Mouse (Mus musculus) thymus, postnatal 14 days (tissue): Measurements from ENCODE around the gene Mettl16.

ENCODE experiments used
- DNase-seq: peaks from one replicate; pipeline ENCODE4 v3.0.0; 2021

Gene Mettl16

GRCm38 (mm10) chr11:74850998-74851661, 80.5 kb downstream of the Mettl16 start:
- DNase-seq = no peak

GRCm38 (mm10) chr11:74857756-74858155, 87.1 kb downstream of the Mettl16 start:
- DNase-seq = no peak

- no peak for DNase-seq
These were observed 91.5 kb downstream of the Mettl16 start for GRCm38 (mm10) chr11:74862129-74862528.

- no peak for DNase-seq
These were observed 92.8 kb downstream of the Mettl16 start for GRCm38 (mm10) chr11:74863471-74863870.

GRCm38 (mm10) chr11:74864421-74864820, 93.8 kb downstream of the Mettl16 start:
- DNase-seq = no peak

GRCm38 (mm10) chr11:74865252-74865651, 94.6 kb downstream of the Mettl16 start:
- DNase-seq = no peak

- DNase-seq = no peak
These were observed 96.0 kb downstream of the Mettl16 start for GRCm38 (mm10) chr11:74866640-74867039.

- DNase-seq = no peak
These were observed 96.6 kb downstream of the Mettl16 start for GRCm38 (mm10) chr11:74867181-74867580.

- DNase-seq = no peak
These were observed 97.6 kb downstream of the Mettl16 start for GRCm38 (mm10) chr11:74868046-74868760.

GRCm38 (mm10) chr11:74869603-74870002, 99.0 kb downstream of the Mettl16 start:
- DNase-seq = no peak

- DNase-seq = no peak
These were observed 99.9 kb downstream of the Mettl16 start for GRCm38 (mm10) chr11:74870544-74870943.

GRCm38 (mm10) chr11:74870991-74871622, 100.5 kb downstream of the Mettl16 start:
- no peak for DNase-seq

- no peak for DNase-seq
These were observed 104.0 kb downstream of the Mettl16 start for GRCm38 (mm10) chr11:74874630-74875029.

GRCm38 (mm10) chr11:74876801-74877200, 106.2 kb downstream of the Mettl16 start:
- peak; percentile 20 for DNase-seq
